ENCODE assay signal across 12 mouse cellular contexts in genomic region chr2:125249339-125249738, GRCm38 (mm10). TPM values are rescaled to one million over a fixed set of nuclear protein-coding genes. Genes with fewer than 3 reads are reported as not detected.
DNase-seq lines count a peak whose midpoint lies in the region; ATAC-seq and TF ChIP-seq lines count a peak whose summit lies in the region.
"Had no signal": no experiment of that assay in that cellular context is flagged by ENCODE, and none has a peak within 500 bp of the region (broad histone marks: within the 10 kb centered on the region; RNA-seq: fewer than 3 reads in every experiment).

No protein-coding gene starts in this region.

- no peak for TF ChIP-seq CTCF in stomach, postnatal 0 days (IDR thresholded peaks at IDR 0.05; ENCODE audit: low read depth)

- no peaks in the 10 kb centered on the region for H3K9me3 ChIP-seq in hindbrain, embryonic 10.5 days
- H3K9me3 ChIP-seq in hindbrain, embryonic 11.5 days (ENCODE audit: control insufficient read depth, low read length) = no peaks in the 10 kb centered on the region
- H3K9me3 ChIP-seq in stomach, embryonic 14.5 days (ENCODE audit: control insufficient read depth, low read depth, low read length) = peaks cover 4% of the 10 kb centered on the region; the same call in 1 of the 2 replicates
- H3K9me3 ChIP-seq in stomach, postnatal 0 days (ENCODE audit: control insufficient read depth, low read length) = no peaks in the 10 kb centered on the region
- H3K9me3 ChIP-seq in limb, embryonic 11.5 days (ENCODE audit: control insufficient read depth, low read length) = no peaks in the 10 kb centered on the region; the same call in 1 of the 2 replicates

- no peaks in the 10 kb centered on the region for H3K27me3 ChIP-seq in hindbrain, embryonic 10.5 days (ENCODE audit: insufficient read depth, poor library complexity, severe bottlenecking)
- H3K27me3 ChIP-seq in hindbrain, embryonic 11.5 days (ENCODE audit: control insufficient read depth, insufficient read depth, low read length) = no peaks in the 10 kb centered on the region
- no peaks in the 10 kb centered on the region for H3K27me3 ChIP-seq in stomach, embryonic 14.5 days (ENCODE audit: control insufficient read depth, insufficient read depth, low read length)
- no peaks in the 10 kb centered on the region for H3K27me3 ChIP-seq in stomach, postnatal 0 days (ENCODE audit: control insufficient read depth, insufficient read depth, low read length)
- H3K27me3 ChIP-seq in limb, embryonic 11.5 days (ENCODE audit: control insufficient read depth, insufficient read depth, low read length) = no peaks in the 10 kb centered on the region

- TF ChIP-seq EP300 in stomach, postnatal 0 days (optimal IDR thresholded peaks at IDR 0.05) = no peak

- peaks cover 54% of the 10 kb centered on the region for H3K36me3 ChIP-seq in hindbrain, embryonic 10.5 days
- peaks cover 7% of the 10 kb centered on the region for H3K36me3 ChIP-seq in hindbrain, embryonic 11.5 days (ENCODE audit: control insufficient read depth, insufficient read depth, low read length)
- peaks cover 24% of the 10 kb centered on the region for H3K36me3 ChIP-seq in stomach, embryonic 14.5 days (ENCODE audit: control insufficient read depth, insufficient read depth, low read length)
- 0 out of 2 replicates have a peak, but pooled peaks cover 4% of the 10 kb centered on the region for H3K36me3 ChIP-seq in stomach, postnatal 0 days (ENCODE audit: control insufficient read depth, insufficient read depth, low read length)
- H3K36me3 ChIP-seq in limb, embryonic 11.5 days (ENCODE audit: control insufficient read depth, insufficient read depth, low read length) = peaks cover 19% of the 10 kb centered on the region

- no peak overlapping the region for H3K27ac ChIP-seq in hindbrain, embryonic 10.5 days
- no peak overlapping the region for H3K27ac ChIP-seq in hindbrain, embryonic 11.5 days (ENCODE audit: low read depth, low read length)
- H3K27ac ChIP-seq in stomach, embryonic 14.5 days (ENCODE audit: low read length) = no peak overlapping the region
- H3K27ac ChIP-seq in stomach, postnatal 0 days (replicated peaks) = no peak overlapping the region
- no peak overlapping the region for H3K27ac ChIP-seq in limb, embryonic 11.5 days (replicated peaks; ENCODE audit: low read depth, low read length)
- H3K27ac ChIP-seq: gastrocnemius, adult 2 months; macrophage had no signal

- H3K4me3 ChIP-seq in hindbrain, embryonic 10.5 days = peak overlapping the region; percentile 68
- H3K4me3 ChIP-seq in hindbrain, embryonic 11.5 days (ENCODE audit: low read depth, low read length) = no peak overlapping the region
- H3K4me3 ChIP-seq in stomach, embryonic 14.5 days (ENCODE audit: low read depth, low read length) = peak overlapping the region; percentile 73; the same call in 1 of the 2 replicates
- no peak overlapping the region for H3K4me3 ChIP-seq in stomach, postnatal 0 days (ENCODE audit: low read depth, low read length)
- peak overlapping the region; percentile 83 for H3K4me3 ChIP-seq in limb, embryonic 11.5 days (ENCODE audit: low read depth, low read length)
- H3K4me3 ChIP-seq: gastrocnemius, adult 2 months had no signal

- WGBS in hindbrain, embryonic 10.5 days = 90% methylated on average over 4 of the region's 4 CpGs
- whole genome bisulfite sequencing in hindbrain, embryonic 11.5 days = 85% methylated on average over 4 of the region's 4 CpGs
- 70% methylated on average over 4 of the region's 4 CpGs for WGBS in stomach, embryonic 14.5 days
- 68% methylated on average over 4 of the region's 4 CpGs for WGBS in stomach, postnatal 0 days
- WGBS in limb, embryonic 11.5 days = 84% methylated on average over 4 of the region's 4 CpGs

- ATAC-seq in hindbrain, embryonic 11.5 days (ENCODE audit: low FRiP score) = no peak
- ATAC-seq in stomach, embryonic 14.5 days (ENCODE audit: insufficient number of reproducible peaks, insufficient read depth, low FRiP score, low read depth) = no peak
- ATAC-seq in stomach, postnatal 0 days (ENCODE audit: low FRiP score, low TSS enrichment) = no peak
- ATAC-seq in limb, embryonic 11.5 days (ENCODE audit: insufficient number of reproducible peaks, low FRiP score, low TSS enrichment, low read depth) = no peak

- H3K4me1 ChIP-seq in hindbrain, embryonic 10.5 days (replicated peaks) = peaks cover 32% of the 10 kb centered on the region
- no peaks in the 10 kb centered on the region for H3K4me1 ChIP-seq in hindbrain, embryonic 11.5 days (replicated peaks; ENCODE audit: control insufficient read depth, insufficient read depth, low read length)
- peaks cover 12% of the 10 kb centered on the region; the same call in 1 of the 2 replicates for H3K4me1 ChIP-seq in stomach, embryonic 14.5 days (ENCODE audit: control insufficient read depth, insufficient read depth, low read length)
- H3K4me1 ChIP-seq in stomach, postnatal 0 days (replicated peaks; ENCODE audit: control insufficient read depth, insufficient read depth) = no peaks in the 10 kb centered on the region
- H3K4me1 ChIP-seq in limb, embryonic 11.5 days (ENCODE audit: control insufficient read depth, insufficient read depth, low read length) = peaks cover 12% of the 10 kb centered on the region

- DNase-seq in hindbrain, embryonic 10.5 days (ENCODE audit: low spot score) = no peak
- no peak for DNase-seq in hindbrain, embryonic 11.5 days (ENCODE audit: low spot score)
- no peak for DNase-seq in stomach, postnatal 0 days (ENCODE audit: low spot score)
- no peak for DNase-seq in limb, embryonic 11.5 days (ENCODE audit: low spot score)
- DNase-seq in gastrocnemius, adult 8-10 months (ENCODE audit: low spot score in 2 of 2) = no peak
- DNase-seq in embryo, embryonic 10.5 days (ENCODE audit: low spot score) = no peak
- DNase-seq in thymus, postnatal 4 days = no peak
- DNase-seq: adrenal gland, postnatal 14 days; cerebellum, adult 9-10 months; gastrocnemius, adult 2 months had no signal

- no peak overlapping the region for H3K4me2 ChIP-seq in hindbrain, embryonic 11.5 days (replicated peaks; ENCODE audit: low read depth, low read length)
- peak overlapping the region; percentile 61 for H3K4me2 ChIP-seq in stomach, embryonic 14.5 days (replicated peaks; ENCODE audit: low read depth, low read length)
- H3K4me2 ChIP-seq in stomach, postnatal 0 days (replicated peaks; ENCODE audit: low read depth) = no peak overlapping the region
- H3K4me2 ChIP-seq in limb, embryonic 11.5 days (ENCODE audit: low read depth, severe bottlenecking) = peak overlapping the region; percentile 60; the same call in 1 of the 2 replicates

- no peak overlapping the region for H3K9ac ChIP-seq in hindbrain, embryonic 11.5 days (ENCODE audit: low read depth, low read length)
- H3K9ac ChIP-seq in stomach, embryonic 14.5 days (replicated peaks; ENCODE audit: low read depth, low read length) = no peak overlapping the region
- no peak overlapping the region for H3K9ac ChIP-seq in stomach, postnatal 0 days (ENCODE audit: low read length)
- H3K9ac ChIP-seq in limb, embryonic 11.5 days (ENCODE audit: low read length) = no peak overlapping the region

RNA-seq across cellular contexts. Expression of gene Dut, which starts 2.3 kb away (rescaled TPM):
- 218 and 267 TPM in 2 replicates for polyA plus RNA-seq in hindbrain, embryonic 10.5 days (2016; fragmentation: Nextera tagmentation; extraction: Ambion mirVana)
- polyA plus RNA-seq in hindbrain, embryonic 11.5 days (2014; fragmentation: Nextera tagmentation; extraction: Ambion mirVana) = 176 and 187 TPM in 2 replicates
- 140 and 151 TPM in 2 replicates for polyA plus RNA-seq in stomach, embryonic 14.5 days (2014; fragmentation: Nextera tagmentation; extraction: Ambion mirVana)
- polyA plus RNA-seq in stomach, postnatal 0 days (2015; fragmentation: Nextera tagmentation; extraction: Ambion mirVana) = 50.6 and 53.5 TPM in 2 replicates
- 233 and 247 TPM in 2 replicates for polyA plus RNA-seq in limb, embryonic 11.5 days (2014; fragmentation: Nextera tagmentation; extraction: Ambion mirVana)
- total RNA-seq in gastrocnemius, adult 8-10 months (2022) = 1 to 10 TPM; 6.7 to 8.3 (median 7.6) TPM

Comparison
In these comparisons a context has a peak if more than half of its experiments do, and no peak if none do; other contexts are left out.
1. H3K4me3 ChIP-seq: peak in hindbrain, embryonic 10.5 days (single experiment), stomach, embryonic 14.5 days (single experiment) and limb, embryonic 11.5 days (single experiment); none in hindbrain, embryonic 11.5 days (single experiment) and stomach, postnatal 0 days (single experiment).
2. H3K4me2 ChIP-seq: peak in stomach, embryonic 14.5 days (single experiment) and limb, embryonic 11.5 days (single experiment); none in hindbrain, embryonic 11.5 days (single experiment) and stomach, postnatal 0 days (single experiment).